Comparison of ENCODE assay signal across 29 mouse cellular contexts in the genomic region with DNA sequence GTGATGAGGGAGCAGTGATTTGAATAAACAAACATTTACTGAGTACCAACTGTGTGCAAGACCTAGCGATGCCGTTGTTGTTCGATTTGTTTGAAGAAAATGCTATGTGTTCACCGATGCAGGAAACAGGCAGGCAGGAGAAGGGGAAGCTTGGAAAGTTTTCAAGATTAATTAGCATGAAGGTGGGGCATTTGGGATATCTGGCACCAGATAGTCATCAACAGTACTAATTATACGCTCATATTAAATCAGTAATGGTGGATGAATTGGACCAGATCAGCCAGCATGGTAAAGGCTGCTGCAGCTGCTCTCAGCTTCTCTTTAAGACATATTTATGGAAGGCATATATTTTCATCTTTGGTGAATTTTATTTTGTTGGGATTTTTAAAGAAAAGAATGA. TPM values are rescaled to one million over a fixed set of nuclear protein-coding genes. Genes with fewer than 3 reads are reported as not detected.
"Had no signal": no experiment of that assay in that cellular context is flagged by ENCODE, and none has a peak within 500 bp of the region (broad histone marks: within the 10 kb centered on the region; RNA-seq: fewer than 3 reads in every experiment).

No protein-coding gene starts in this region.

- H3K4me2 ChIP-seq: limb, embryonic 13.5 days; liver, embryonic 12.5 days; liver, embryonic 15.5 days; lung, embryonic 15.5 days had no signal

- H3K9ac ChIP-seq: limb, embryonic 13.5 days; liver, embryonic 12.5 days; liver, embryonic 15.5 days; lung, embryonic 15.5 days had no signal

- H3K27me3 ChIP-seq: limb, embryonic 13.5 days; liver, embryonic 12.5 days; liver, embryonic 15.5 days; lung, embryonic 15.5 days had no signal

- ATAC-seq: liver, embryonic 12.5 days; midbrain, embryonic 16.5 days had no signal

- H3K36me3 ChIP-seq: limb, embryonic 10.5 days; limb, embryonic 13.5 days; liver, embryonic 12.5 days; liver, embryonic 15.5 days; lung, embryonic 15.5 days; midbrain, embryonic 10.5 days had no signal

- H3K4me1 ChIP-seq: limb, embryonic 10.5 days; limb, embryonic 13.5 days; liver, embryonic 12.5 days; liver, embryonic 15.5 days; lung, embryonic 15.5 days; megakaryocyte, embryonic 14.5 days; midbrain, embryonic 10.5 days had no signal

- H3K4me3 ChIP-seq: limb, embryonic 10.5 days; limb, embryonic 13.5 days; liver, embryonic 12.5 days; liver, embryonic 15.5 days; lung, embryonic 15.5 days; megakaryocyte, embryonic 14.5 days; midbrain, embryonic 10.5 days had no signal

- DNase-seq: kidney, adult 9 months; kidney, postnatal 14 days; kidney, postnatal 4 days; liver; lung, adult 18-20 months; lung, postnatal 10 days; lung, postnatal 36 days; right cerebral cortex, adult 18-20 months; right cerebral cortex, postnatal 14 days; right cerebral cortex, postnatal 4 days; thymus, adult 2 months; thymus, postnatal 25 days had no signal

- H3K9me3 ChIP-seq: limb, embryonic 10.5 days; limb, embryonic 13.5 days; liver, embryonic 12.5 days; liver, embryonic 15.5 days; lung, embryonic 15.5 days; midbrain, embryonic 10.5 days had no signal

- H3K27ac ChIP-seq: limb, embryonic 10.5 days; limb, embryonic 13.5 days; liver, embryonic 12.5 days; liver, embryonic 15.5 days; lung, embryonic 15.5 days; midbrain, embryonic 10.5 days; stomach, postnatal 0 days had no signal

RNA-seq across cellular contexts. Expression of gene Foxb2, which starts 37.9 kb away (rescaled TPM):
- total RNA-seq: layer of hippocampus, adult 18-20 months; layer of hippocampus, postnatal 14 days; left cerebral cortex, adult 8-10 months; left cerebral cortex, postnatal 14 days had no signal
- polyA plus RNA-seq: kidney, embryonic 16.5 days; liver, embryonic 12.5 days; liver, embryonic 15.5 days; lung, embryonic 15.5 days; neural tube, embryonic 11.5 days; neural tube, embryonic 14.5 days; stomach, embryonic 14.5 days; stomach, postnatal 0 days had no signal
